Mouse (Mus musculus) adipose tissue, adult 10 weeks (tissue): ENCODE data around the gene Trim12a. TPM values are rescaled to one million over a fixed set of nuclear protein-coding genes. Genes with fewer than 3 reads are reported as not detected.

Source experiments
- polyA plus RNA-seq: library from polyadenylated mRNA; stranded (reverse); fragments of 350-450 nt; fragmentation: Illumina TruSeq; extraction: RNeasy Lipid Tissue Mini Kit (QIAGEN cat#74804); gene quantifications from one replicate; pipeline ENCODE4 v1.2.3, GENCODE M21; 2014; ENCODE audit warnings: low read depth, low replicate concordance

Gene Trim12a
- 24.9 TPM for polyA plus RNA-seq

DNA sequence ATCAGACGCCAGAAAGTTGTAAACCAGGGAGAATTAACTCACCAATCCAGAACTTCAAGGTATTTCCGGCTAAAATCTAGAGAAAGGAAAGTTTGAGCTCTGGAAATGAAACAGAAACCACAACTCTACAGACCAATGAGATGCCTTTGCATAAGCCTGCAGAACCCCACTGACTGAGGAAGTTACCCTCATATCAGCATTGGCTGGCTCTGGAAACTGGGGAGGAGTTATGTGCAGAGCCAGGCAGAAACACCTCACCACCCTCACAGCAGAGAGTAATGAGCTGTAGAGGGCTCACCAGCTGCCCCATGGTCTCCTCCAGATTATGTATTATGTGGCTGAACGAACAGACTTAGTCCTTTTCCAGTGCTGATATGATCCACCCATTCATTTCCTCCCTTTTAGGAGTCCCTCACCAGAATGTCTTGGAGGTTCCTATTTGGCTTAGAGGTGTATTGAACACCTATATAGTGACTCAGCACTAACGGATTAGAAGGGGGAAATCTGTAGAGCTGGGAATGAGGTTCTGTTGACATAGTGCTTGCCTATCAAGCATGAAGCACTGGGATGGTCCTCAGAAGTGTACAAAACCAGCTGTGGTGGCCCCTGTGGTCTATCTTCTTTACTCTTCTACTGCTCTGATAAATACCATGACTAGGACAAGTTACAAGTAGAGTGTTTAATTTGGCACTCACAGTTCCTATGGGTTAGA lies at the start of gene Trim12a:
Gene Trim12a, minus strand, starts transcription at position 98 of the 712 bp plus-strand sequence.

DNA sequence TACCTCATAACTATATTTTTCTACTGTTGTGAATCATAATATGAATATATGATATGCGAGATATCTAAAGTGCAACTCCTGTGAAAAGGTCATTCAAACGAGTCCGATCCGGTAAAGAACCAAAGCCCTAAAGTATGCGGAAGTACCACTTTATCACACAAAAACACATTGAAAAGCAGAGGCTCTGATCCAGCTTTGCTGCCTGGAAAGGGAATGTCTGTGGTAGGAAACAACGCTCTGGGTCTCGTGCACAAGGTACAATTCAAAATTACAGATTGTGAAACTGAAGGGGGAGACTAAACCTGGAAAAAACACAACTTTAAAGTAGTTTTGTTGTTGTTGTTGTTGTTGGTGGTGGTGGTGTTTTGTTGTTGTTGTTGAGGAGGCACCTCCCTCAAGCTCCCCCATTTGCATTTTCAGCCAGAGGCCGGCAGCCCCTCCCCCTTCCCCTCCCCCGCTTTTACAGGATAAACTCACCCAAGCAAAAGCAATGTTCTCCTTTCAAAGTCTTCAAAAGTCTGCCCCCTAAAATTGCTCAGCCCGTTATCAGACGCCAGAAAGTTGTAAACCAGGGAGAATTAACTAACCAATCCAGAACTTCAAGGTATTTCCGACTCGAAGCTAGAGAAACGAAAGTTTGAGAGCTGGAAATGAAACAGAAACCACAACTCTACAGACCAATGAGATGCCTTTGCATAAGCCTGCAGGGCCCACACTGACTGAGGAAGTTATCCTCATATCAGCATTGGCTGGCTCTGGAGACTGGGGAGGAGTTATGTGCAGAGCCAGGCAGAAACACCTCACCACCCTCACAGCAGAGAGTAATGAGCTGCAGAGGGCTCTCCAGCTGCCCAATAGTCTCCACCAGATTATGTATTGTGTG lies 37.7 kb upstream of the Trim12a start, which contains the start of gene Trim12c:
Gene Trim12c, minus strand, starts transcription at position 646 of the 883 bp plus-strand sequence.

DNA sequence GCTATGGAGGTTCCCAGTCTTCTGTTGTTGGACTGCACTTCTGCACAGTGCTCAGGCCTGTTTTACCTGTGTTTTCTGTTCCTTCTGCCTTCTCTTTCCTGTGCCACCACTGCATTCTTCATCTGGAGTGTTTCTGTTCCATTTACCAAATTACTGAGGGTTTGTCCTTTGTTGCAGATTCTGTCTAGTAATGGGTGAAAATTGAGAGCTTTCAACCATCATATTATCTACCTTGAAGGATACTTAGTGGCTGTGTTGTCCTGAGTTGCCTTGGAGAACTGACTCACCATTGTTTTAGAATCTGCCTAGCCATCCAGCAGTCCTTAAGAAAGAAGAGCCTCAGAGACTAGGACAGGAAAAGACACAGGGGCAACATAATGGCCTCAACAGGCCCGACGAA lies 13.9 kb upstream of the Trim12a start, which contains the start of gene Trim34b:
Gene Trim34b, plus strand, starts transcription at position 301 of the 400 bp plus-strand sequence.

DNA sequence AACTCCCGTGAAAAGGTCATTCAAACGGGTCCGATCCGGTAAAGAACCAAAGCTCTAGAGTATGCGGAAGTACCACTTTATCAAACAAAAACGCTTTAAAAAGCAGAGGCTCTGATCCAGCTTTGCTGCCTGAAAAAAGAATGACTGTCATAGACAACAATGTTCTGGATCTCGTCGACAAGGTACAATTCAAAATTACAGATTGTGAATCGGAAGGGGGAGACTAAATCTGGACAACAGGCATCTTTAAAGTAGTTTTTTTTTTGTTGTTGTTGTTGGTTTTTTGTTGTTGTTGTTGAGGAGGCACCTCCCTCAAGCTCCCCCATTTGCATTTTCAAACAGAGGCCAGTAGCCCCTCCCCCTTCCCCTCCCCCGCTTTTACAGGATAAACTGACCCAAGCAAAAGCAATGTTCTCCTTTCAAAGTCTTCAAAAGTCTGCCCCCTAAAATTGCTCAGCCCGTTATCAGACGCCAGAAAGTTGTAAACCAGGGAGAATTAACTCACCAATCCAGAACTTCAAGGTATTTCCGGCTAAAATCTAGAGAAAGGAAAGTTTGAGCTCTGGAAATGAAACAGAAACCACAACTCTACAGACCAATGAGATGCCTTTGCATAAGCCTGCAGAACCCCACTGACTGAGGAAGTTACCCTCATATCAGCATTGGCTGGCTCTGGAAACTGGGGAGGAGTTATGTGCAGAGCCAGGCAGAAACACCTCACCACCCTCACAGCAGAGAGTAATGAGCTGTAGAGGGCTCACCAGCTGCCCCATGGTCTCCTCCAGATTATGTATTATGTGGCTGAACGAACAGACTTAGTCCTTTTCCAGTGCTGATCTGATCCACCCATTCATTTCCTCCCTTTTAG lies 27.5 kb downstream of the Trim12a start, which contains the start of gene Trim5:
Gene Trim5, minus strand, starts transcription at position 519 of the 868 bp plus-strand sequence.

Other genes with a start within 250 kb of the Trim12a start
- gene Olfr644, start 243.6 kb downstream of the Trim12a start, polyA plus RNA-seq, result not detected
- gene Olfr645, start 230.0 kb downstream of the Trim12a start, polyA plus RNA-seq, result not detected
- gene Olfr646, start 210.6 kb downstream of the Trim12a start, polyA plus RNA-seq, result not detected
- 0.88 TPM for gene Ubqln5, start 185.6 kb downstream of the Trim12a start, polyA plus RNA-seq
- gene Olfr643, start 178.1 kb downstream of the Trim12a start, polyA plus RNA-seq, result not detected
- 7.9 TPM for gene Ubqln3, start 172.2 kb downstream of the Trim12a start, polyA plus RNA-seq
- gene Ubqlnl, start 164.9 kb downstream of the Trim12a start, polyA plus RNA-seq, result 6.5 TPM
- gene Olfm5, start 150.6 kb downstream of the Trim12a start, polyA plus RNA-seq, result not detected
- not detected for gene Olfr648, start 132.1 kb downstream of the Trim12a start, polyA plus RNA-seq
- gene Olfr649, start 119.5 kb downstream of the Trim12a start, polyA plus RNA-seq, result not detected
- gene Trim6, start 96.7 kb downstream of the Trim12a start, polyA plus RNA-seq, result 1.7 TPM
- 11.9 TPM for gene Trim34a, start 71.0 kb downstream of the Trim12a start, polyA plus RNA-seq
- 2.4 TPM for gene Trim5, start 27.4 kb downstream of the Trim12a start, polyA plus RNA-seq
- 0.42 TPM for gene Trim34b, start 14.0 kb upstream of the Trim12a start, polyA plus RNA-seq
- 13.4 TPM for gene Trim12c, start 37.9 kb upstream of the Trim12a start, polyA plus RNA-seq
- 0.25 TPM for gene Trim30b, start 54.4 kb upstream of the Trim12a start, polyA plus RNA-seq
- gene Trim30c, start 85.4 kb upstream of the Trim12a start, polyA plus RNA-seq, result 0.47 TPM
- gene Trim30a, start 149.7 kb upstream of the Trim12a start, polyA plus RNA-seq, result 9.6 TPM
- 6.3 TPM for gene Trim30d, start 192.4 kb upstream of the Trim12a start, polyA plus RNA-seq
- not detected for gene Olfr651, start 234.7 kb upstream of the Trim12a start, polyA plus RNA-seq
- not detected for gene Olfr652, start 245.4 kb upstream of the Trim12a start, polyA plus RNA-seq